Mouse (Mus musculus) heart, adult 10 weeks (tissue): ENCODE data around the gene Serpini2. TPM values are rescaled to one million over a fixed set of nuclear protein-coding genes. Genes with fewer than 3 reads are reported as not detected.

Experiments used
- polyA plus RNA-seq: library from polyadenylated mRNA; stranded (reverse); fragments of 350-450 nt; fragmentation: Illumina TruSeq; extraction: RNeasy Lipid Tissue Mini Kit (QIAGEN cat#74804); gene quantifications from one replicate; pipeline ENCODE4 v1.2.3, GENCODE M21; 2014; ENCODE audit warnings: low read depth, low replicate concordance

The Serpini2 gene
- polyA plus RNA-seq = not detected

GRCm38 (mm10) chr3:75269978-75270377 lies at the start of gene Serpini2:
Serpini2 (minus strand) TSS chr3:75270078.

Other genes starting within 250 kb of the Serpini2 start
- gene Zbbx, start 105.0 kb downstream of the Serpini2 start, polyA plus RNA-seq = not detected
- gene Wdr49, start 212.1 kb upstream of the Serpini2 start, polyA plus RNA-seq = not detected